Mouse (Mus musculus) MEL (cell line): ENCODE data around the gene Prkce.

Experiments
- CTCF ChIP-seq, 3 experiments: IDR thresholded peaks in 2 of 3; conservative IDR thresholded peaks in 1 of 3; 2 replicates each; pipeline ENCODE4 v1.5.1; 2011 to 2012; ENCODE audit warnings: low read length in 3 of 3, low read depth in 2 of 3, mild to moderate bottlenecking in 2 of 3, improper control_type of control experiment in 1 of 3, inconsistent platforms in 1 of 3, mixed read lengths in 1 of 3, moderate library complexity in 1 of 3; ENCODE audit not compliant: control insufficient read depth in 1 of 3, insufficient read depth in 1 of 3, poor library complexity in 1 of 3, severe bottlenecking in 1 of 3
- GABPA ChIP-seq: IDR thresholded peaks from 2 replicates; pipeline ENCODE4 v1.6.1; 2012; ENCODE audit warnings: low read depth, mild to moderate bottlenecking, inconsistent platforms, low read length, improper control_type of control experiment, moderate library complexity
- JUND ChIP-seq: IDR thresholded peaks from 2 replicates; pipeline ENCODE4 v1.6.1; 2011; ENCODE audit warnings: low read depth, mild to moderate bottlenecking, improper control_type of control experiment, low read length
- NRF1 ChIP-seq: IDR thresholded peaks from 2 replicates; pipeline ENCODE4 v1.6.1; 2014; ENCODE audit warnings: low read depth, mild to moderate bottlenecking, inconsistent platforms, low read length, improper control_type of control experiment, moderate library complexity; ENCODE audit not compliant: poor library complexity, insufficient read depth, severe bottlenecking
- POLR2A ChIP-seq, 2 experiments: IDR thresholded peaks; 2 replicates each; pipeline ENCODE4 v1.6.1; 2011 to 2012; ENCODE audit warnings: low read length in 2 of 2, mild to moderate bottlenecking in 2 of 2, control low read depth in 1 of 2, improper control_type of control experiment in 1 of 2, low read depth in 1 of 2, moderate library complexity in 1 of 2; ENCODE audit not compliant: control insufficient read depth in 1 of 2, insufficient read depth in 1 of 2, poor library complexity in 1 of 2
- TBP ChIP-seq: IDR thresholded peaks from 2 replicates; pipeline ENCODE4 v1.8.0; 2011; ENCODE audit warnings: low read depth, low read length, improper control_type of control experiment
- TCF12 ChIP-seq: IDR thresholded peaks from 2 replicates; pipeline ENCODE4 v1.6.1; 2014; ENCODE audit warnings: low read depth, mild to moderate bottlenecking, inconsistent platforms, low read length, improper control_type of control experiment, moderate library complexity

GRCm38 (mm10) chr17:86214741-86215140, 47.2 kb downstream of the Prkce start:
- TF ChIP-seq POLR2A (IDR thresholded peaks at IDR 0.05; ENCODE audit: control insufficient read depth in 1 of 2, insufficient read depth in 1 of 2, low read depth in 1 of 2, low read length in 2 of 2, poor library complexity in 1 of 2) (no peak), NRF1 (no peak), JUND (no peak), CTCF (IDR thresholded peaks at IDR 0.05 in 2 of 3, conservative IDR thresholded peaks at IDR 0.05 in 1 of 3; ENCODE audit: control insufficient read depth in 1 of 3, insufficient read depth in 1 of 3, low read depth in 2 of 3, low read length in 3 of 3, poor library complexity in 1 of 3, severe bottlenecking in 1 of 3) (no peak), TCF12 (no peak), GABPA (no peak), TBP (no peak)
